Mouse (Mus musculus): ENCODE results near the gene Spc24. TPM values are rescaled to one million over a fixed set of nuclear protein-coding genes. Genes with fewer than 3 reads are reported as not detected.

Spc24 gene
- polyA plus RNA-seq, 1 experiment from 2014 or later: 232 TPM

GRCm38 (mm10) chr9:21752252-21752792, 7.8 kb downstream of the Spc24 start:
- peak overlapping the region; percentile 66; the same call in 1 of the 2 replicates for H3K27ac ChIP-seq
- H3K4me1 ChIP-seq: peaks cover 15% of the 10 kb centered on the region
- peaks cover 78% of the 10 kb centered on the region for H3K36me3 ChIP-seq
- H3K9me3 ChIP-seq (replicated peaks): no peaks in the 10 kb centered on the region
- H3K27me3 ChIP-seq (ENCODE audit: low read depth, poor library complexity, severe bottlenecking): no peaks in the 10 kb centered on the region
- 64% methylated on average over 10 of the region's 10 CpGs for WGBS
- DNase-seq (ENCODE audit: low spot score): no peak
- H3K4me3 ChIP-seq: no peak overlapping the region

GRCm38 (mm10) chr9:21751347-21751746, 8.8 kb downstream of the Spc24 start:
- Histone ChIP-seq H3K4me1 (peaks cover 15% of the 10 kb centered on the region), H3K36me3 (peaks cover 78% of the 10 kb centered on the region), H3K4me3 (no peak overlapping the region), H3K27me3 (ENCODE audit: low read depth, poor library complexity, severe bottlenecking) (no peaks in the 10 kb centered on the region), H3K27ac (0 out of 2 replicates have a peak overlapping the region, but pooled peaks have one; percentile 36), H3K9me3 (replicated peaks) (no peaks in the 10 kb centered on the region)
- no peak for DNase-seq (ENCODE audit: low spot score)
- WGBS: 84% methylated on average over 6 of the region's 6 CpGs

- Histone ChIP-seq H3K27ac (no peak overlapping the region), H3K36me3 (peaks cover 81% of the 10 kb centered on the region), H3K9me3 (replicated peaks) (no peaks in the 10 kb centered on the region), H3K27me3 (ENCODE audit: low read depth, poor library complexity, severe bottlenecking) (no peaks in the 10 kb centered on the region), H3K4me3 (no peak overlapping the region), H3K4me1 (peaks cover 15% of the 10 kb centered on the region)
- DNase-seq (ENCODE audit: low spot score): no peak
- 84% methylated on average over 3 of the region's 3 CpGs for WGBS
These were observed 9.7 kb downstream of the Spc24 start for GRCm38 (mm10) chr9:21750370-21750769.

GRCm38 (mm10) chr9:21749382-21750118, 10.6 kb downstream of the Spc24 start:
- DNase-seq (ENCODE audit: low spot score): no peak

GRCm38 (mm10) chr9:21748491-21748890, 11.6 kb downstream of the Spc24 start:
- Histone ChIP-seq H3K4me1 (peaks cover 15% of the 10 kb centered on the region), H3K36me3 (peaks cover 81% of the 10 kb centered on the region), H3K27me3 (ENCODE audit: low read depth, poor library complexity, severe bottlenecking) (no peaks in the 10 kb centered on the region), H3K27ac (no peak overlapping the region), H3K4me3 (no peak overlapping the region), H3K9me3 (replicated peaks) (no peaks in the 10 kb centered on the region)
- WGBS: 85% methylated on average over 10 of the region's 10 CpGs
- DNase-seq (ENCODE audit: low spot score): no peak

More at GRCm38 (mm10) chr9:21749382-21750118, 10.6 kb downstream of the Spc24 start:
- Histone ChIP-seq H3K9me3 (replicated peaks) (no peaks in the 10 kb centered on the region), H3K27ac (no peak overlapping the region), H3K36me3 (peaks cover 81% of the 10 kb centered on the region), H3K4me3 (no peak overlapping the region), H3K27me3 (ENCODE audit: low read depth, poor library complexity, severe bottlenecking) (no peaks in the 10 kb centered on the region), H3K4me1 (peaks cover 15% of the 10 kb centered on the region)
- WGBS: 91% methylated on average over 6 of the region's 6 CpGs

- H3K9me3 ChIP-seq (replicated peaks): no peaks in the 10 kb centered on the region
- H3K36me3 ChIP-seq: peaks cover 83% of the 10 kb centered on the region
- no peak overlapping the region for H3K27ac ChIP-seq
- no peaks in the 10 kb centered on the region for H3K27me3 ChIP-seq (ENCODE audit: low read depth, poor library complexity, severe bottlenecking)
- 62% methylated on average over 7 of the region's 7 CpGs for WGBS
- no peak overlapping the region for H3K4me3 ChIP-seq
- peaks cover 13% of the 10 kb centered on the region for H3K4me1 ChIP-seq
- no peak for DNase-seq (ENCODE audit: low spot score)
These were observed 12.1 kb downstream of the Spc24 start for GRCm38 (mm10) chr9:21748033-21748432.

GRCm38 (mm10) chr9:21747238-21747774, 12.8 kb downstream of the Spc24 start:
- DNase-seq (ENCODE audit: low spot score): no peak
- Histone ChIP-seq H3K36me3 (peaks cover 90% of the 10 kb centered on the region), H3K4me1 (peaks cover 6% of the 10 kb centered on the region), H3K27me3 (ENCODE audit: low read depth, poor library complexity, severe bottlenecking) (no peaks in the 10 kb centered on the region), H3K9me3 (replicated peaks) (no peaks in the 10 kb centered on the region), H3K27ac (no peak overlapping the region), H3K4me3 (no peak overlapping the region)
- WGBS: 87% methylated on average over 3 of the region's 3 CpGs

GRCm38 (mm10) chr9:21741514-21741913, 18.6 kb downstream of the Spc24 start:
- 97% methylated on average over 11 of the region's 11 CpGs for WGBS
- no peaks in the 10 kb centered on the region for H3K27me3 ChIP-seq (ENCODE audit: low read depth, poor library complexity, severe bottlenecking)
- H3K27ac ChIP-seq: no peak overlapping the region
- peaks cover 97% of the 10 kb centered on the region for H3K36me3 ChIP-seq
- DNase-seq (ENCODE audit: low spot score): no peak
- H3K9me3 ChIP-seq (replicated peaks): no peaks in the 10 kb centered on the region
- H3K4me3 ChIP-seq: no peak overlapping the region
- H3K4me1 ChIP-seq: no peaks in the 10 kb centered on the region

- no peaks in the 10 kb centered on the region for H3K4me1 ChIP-seq
- DNase-seq (ENCODE audit: low spot score): no peak
- H3K4me3 ChIP-seq: no peak overlapping the region
- H3K9me3 ChIP-seq (replicated peaks): no peaks in the 10 kb centered on the region
- WGBS: 96% methylated on average over 14 of the region's 14 CpGs
- H3K27ac ChIP-seq: no peak overlapping the region
- peaks cover 97% of the 10 kb centered on the region for H3K36me3 ChIP-seq
- H3K27me3 ChIP-seq (ENCODE audit: low read depth, poor library complexity, severe bottlenecking): no peaks in the 10 kb centered on the region
These were observed 19.7 kb downstream of the Spc24 start for GRCm38 (mm10) chr9:21740427-21740826.

- Histone ChIP-seq H3K4me3 (no peak overlapping the region), H3K27ac (no peak overlapping the region), H3K27me3 (ENCODE audit: low read depth, poor library complexity, severe bottlenecking) (no peaks in the 10 kb centered on the region), H3K4me1 (no peaks in the 10 kb centered on the region), H3K36me3 (peaks cover 97% of the 10 kb centered on the region), H3K9me3 (replicated peaks) (no peaks in the 10 kb centered on the region)
- no peak for DNase-seq (ENCODE audit: low spot score)
- 97% methylated on average over 7 of the region's 7 CpGs for WGBS
These were observed 21.3 kb downstream of the Spc24 start for GRCm38 (mm10) chr9:21738776-21739175.

GRCm38 (mm10) chr9:21737188-21737587, 22.9 kb downstream of the Spc24 start:
- H3K27ac ChIP-seq: no peak overlapping the region
- H3K4me1 ChIP-seq: no peaks in the 10 kb centered on the region
- peaks cover 99% of the 10 kb centered on the region for H3K36me3 ChIP-seq
- H3K9me3 ChIP-seq (replicated peaks): no peaks in the 10 kb centered on the region
- 96% methylated on average over 10 of the region's 10 CpGs for WGBS
- H3K4me3 ChIP-seq: no peak overlapping the region
- DNase-seq (ENCODE audit: low spot score): no peak
- no peaks in the 10 kb centered on the region for H3K27me3 ChIP-seq (ENCODE audit: low read depth, poor library complexity, severe bottlenecking)

- H3K4me3 ChIP-seq: no peak overlapping the region
- WGBS: 94% methylated on average over 3 of the region's 3 CpGs
- DNase-seq (ENCODE audit: low spot score): no peak
- H3K36me3 ChIP-seq: peaks cover 99% of the 10 kb centered on the region
- no peaks in the 10 kb centered on the region for H3K9me3 ChIP-seq (replicated peaks)
- H3K27ac ChIP-seq: no peak overlapping the region
- no peaks in the 10 kb centered on the region for H3K4me1 ChIP-seq
- no peaks in the 10 kb centered on the region for H3K27me3 ChIP-seq (ENCODE audit: low read depth, poor library complexity, severe bottlenecking)
These were observed 23.5 kb downstream of the Spc24 start for GRCm38 (mm10) chr9:21736580-21736979.

GRCm38 (mm10) chr9:21735126-21735525, 25.0 kb downstream of the Spc24 start:
- Histone ChIP-seq H3K9me3 (replicated peaks) (no peaks in the 10 kb centered on the region), H3K4me3 (no peak overlapping the region), H3K27ac (no peak overlapping the region), H3K27me3 (ENCODE audit: low read depth, poor library complexity, severe bottlenecking) (no peaks in the 10 kb centered on the region), H3K36me3 (peaks cover 100% of the 10 kb centered on the region), H3K4me1 (no peaks in the 10 kb centered on the region)
- DNase-seq (ENCODE audit: low spot score): no peak
- WGBS: 94% methylated on average over 14 of the region's 14 CpGs
